Mouse (Mus musculus) ES-Bruce4 (cell line): ENCODE measurements around the gene Tnfsf13b.

Experiments used
- CTCF ChIP-seq: IDR thresholded peaks from one replicate; pipeline ENCODE4 v1.8.1; 2011; ENCODE audit warnings: low read depth, low read length
- POLR2A ChIP-seq: IDR thresholded peaks from one replicate; pipeline ENCODE4 v1.8.1; 2011; ENCODE audit warnings: low read length; ENCODE audit not compliant: insufficient read depth

GRCm38 (mm10) chr8:10004115-10004514 is 2.2 kb upstream of the Tnfsf13b start:
- TF ChIP-seq CTCF, result no peak
- TF ChIP-seq POLR2A, result no peak
